Mouse (Mus musculus): ENCODE data around the gene Cmss1.

DNA sequence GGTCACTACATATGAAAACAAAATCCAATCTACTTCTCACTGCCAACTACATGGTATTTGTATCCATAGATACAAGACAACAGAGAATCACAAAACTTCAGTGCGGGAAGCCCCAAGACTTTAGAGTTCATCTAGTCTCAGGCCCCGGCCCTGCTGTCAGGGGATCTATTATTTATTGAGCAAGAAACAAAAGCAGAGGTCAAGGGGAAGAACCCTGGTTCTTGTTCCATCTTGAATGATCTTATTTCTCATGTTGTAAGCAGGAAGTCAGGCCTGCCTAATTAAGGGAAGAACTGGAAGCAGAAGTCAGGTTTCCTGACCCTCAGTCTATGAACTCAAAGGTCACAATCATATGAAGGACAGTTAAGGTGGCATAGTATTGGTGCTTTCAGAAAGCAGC, 104.4 kb downstream of the Cmss1 start:
- TF ChIP-seq CTCF (IDR thresholded peaks at IDR 0.05; ENCODE audit: low read depth) (no peak), EP300 (IDR thresholded peaks at IDR 0.05; ENCODE audit: low read depth) (no peak)
